Mouse (Mus musculus) cortical plate, adult 2 months (tissue): ENCODE data around the gene Arid5b.

Source experiments
- CTCF ChIP-seq: fragments of 200-500 bp; IDR thresholded peaks from 2 replicates; pipeline ENCODE4 v1.5.1; 2011; ENCODE audit warnings: mild to moderate bottlenecking, control low read depth, low read length; ENCODE audit not compliant: insufficient read depth; ENCODE audit errors: extremely low read depth
- POLR2A ChIP-seq: fragments of 200-500 bp; IDR thresholded peaks from 2 replicates; pipeline ENCODE4 v1.6.1; 2011; ENCODE audit warnings: mild to moderate bottlenecking, low read length, control low read depth; ENCODE audit not compliant: insufficient read depth; ENCODE audit errors: extremely low read depth

DNA sequence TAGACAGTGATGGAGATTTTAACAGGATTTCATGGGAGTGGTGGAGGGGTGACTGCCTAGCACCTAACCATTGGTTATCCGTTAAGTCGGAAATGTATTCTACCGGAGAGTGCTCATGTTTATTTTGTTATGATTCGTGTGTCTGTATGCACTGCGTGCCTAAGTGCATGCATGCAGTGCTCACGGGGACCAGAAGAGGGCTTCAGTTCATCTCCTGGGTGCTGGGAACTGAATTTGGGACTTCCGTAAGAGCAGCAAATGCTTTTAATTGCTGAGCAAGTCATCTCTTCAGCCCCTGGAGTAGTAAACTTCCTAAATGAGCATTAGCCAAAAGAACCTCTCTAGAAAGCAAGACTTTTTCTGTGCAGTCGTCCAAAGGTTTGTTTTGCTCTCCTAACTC is 226.2 kb downstream of the Arid5b start:
- TF ChIP-seq CTCF (no peak), POLR2A (no peak)
